20 mouse cellular contexts compared by ENCODE assay signal in the genomic region with DNA sequence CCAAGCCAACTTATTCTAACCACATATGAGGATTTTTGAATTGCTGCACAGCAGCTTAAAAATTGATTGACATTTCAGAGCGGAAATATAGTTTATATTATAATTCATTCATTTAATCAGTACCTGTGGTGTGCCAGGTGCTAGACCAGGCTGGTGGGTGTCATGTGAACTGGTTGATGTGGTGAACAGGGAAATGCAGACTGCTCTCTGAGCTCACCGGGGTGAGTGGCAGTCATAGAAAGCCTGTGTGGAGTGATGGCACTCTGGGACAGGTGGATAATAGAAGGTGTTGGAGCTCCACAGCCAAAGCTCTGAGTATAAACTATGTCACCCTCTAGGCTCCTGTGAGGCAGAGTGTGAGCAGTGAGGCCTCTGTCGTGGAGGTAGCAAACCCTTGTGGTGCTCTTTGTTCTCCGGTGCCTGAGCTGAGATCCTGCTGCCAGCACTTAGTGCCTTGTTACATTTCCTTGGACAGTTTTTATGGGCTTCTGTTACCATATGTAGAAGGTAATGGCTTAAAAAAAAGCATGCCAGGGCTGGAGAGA.
DNase-seq lines count a peak whose midpoint lies in the region; ATAC-seq and TF ChIP-seq lines count a peak whose summit lies in the region.
"Had no signal": no experiment of that assay in that cellular context is flagged by ENCODE, and none has a peak within 500 bp of the region (broad histone marks: within the 10 kb centered on the region; RNA-seq: fewer than 3 reads in every experiment).

No protein-coding gene starts in this region.

- H3K36me3 ChIP-seq in heart, adult 2 months (ENCODE audit: control insufficient read depth, insufficient read depth, low read length) = no peaks in the 10 kb centered on the region
- no peaks in the 10 kb centered on the region for H3K36me3 ChIP-seq in midbrain, embryonic 16.5 days (ENCODE audit: control insufficient read depth, insufficient read depth, low read length)
- no peaks in the 10 kb centered on the region for H3K36me3 ChIP-seq in midbrain, embryonic 14.5 days (ENCODE audit: control insufficient read depth, insufficient read depth, low read length)
- no peaks in the 10 kb centered on the region for H3K36me3 ChIP-seq in forebrain, embryonic 15.5 days
- no peaks in the 10 kb centered on the region for H3K36me3 ChIP-seq in midbrain, postnatal 0 days (ENCODE audit: insufficient read depth, low read length)
- no peaks in the 10 kb centered on the region for H3K36me3 ChIP-seq in intestine, embryonic 15.5 days
- H3K36me3 ChIP-seq: hindbrain, embryonic 10.5 days had no signal

- H3K4me2 ChIP-seq in midbrain, embryonic 16.5 days (ENCODE audit: low read length) = no peak overlapping the region
- H3K4me2 ChIP-seq in midbrain, embryonic 14.5 days (ENCODE audit: low read length) = no peak overlapping the region
- no peak overlapping the region for H3K4me2 ChIP-seq in forebrain, embryonic 15.5 days (replicated peaks)
- H3K4me2 ChIP-seq in midbrain, postnatal 0 days (ENCODE audit: low read depth, low read length, poor library complexity, severe bottlenecking) = no peak overlapping the region
- H3K4me2 ChIP-seq in intestine, embryonic 15.5 days (replicated peaks) = no peak overlapping the region

- no peaks in the 10 kb centered on the region for H3K79me2 ChIP-seq in heart, adult 2 months (replicated peaks; ENCODE audit: control insufficient read depth, insufficient read depth, low read length)

- H3K4me1 ChIP-seq in heart, adult 2 months (ENCODE audit: control insufficient read depth, insufficient read depth, low read length) = peaks cover 3% of the 10 kb centered on the region
- H3K4me1 ChIP-seq in midbrain, embryonic 16.5 days (ENCODE audit: control insufficient read depth, insufficient read depth, low read length) = peaks cover 3% of the 10 kb centered on the region; the same call in 1 of the 2 replicates
- H3K4me1 ChIP-seq in midbrain, embryonic 14.5 days (ENCODE audit: control insufficient read depth, insufficient read depth, low read length) = 0 out of 2 replicates have a peak, but pooled peaks cover 6% of the 10 kb centered on the region
- peaks cover 24% of the 10 kb centered on the region for H3K4me1 ChIP-seq in forebrain, embryonic 15.5 days
- H3K4me1 ChIP-seq in midbrain, postnatal 0 days (ENCODE audit: insufficient read depth, low read length) = peaks cover 3% of the 10 kb centered on the region; the same call in 1 of the 2 replicates
- H3K4me1 ChIP-seq in intestine, embryonic 15.5 days (replicated peaks) = no peaks in the 10 kb centered on the region; the same call in 1 of the 2 replicates

- H3K27me3 ChIP-seq in heart, adult 2 months (ENCODE audit: control insufficient read depth, insufficient read depth, low read length) = no peaks in the 10 kb centered on the region
- H3K27me3 ChIP-seq in midbrain, embryonic 16.5 days (ENCODE audit: control insufficient read depth, insufficient read depth, low read depth, low read length) = no peaks in the 10 kb centered on the region
- no peaks in the 10 kb centered on the region for H3K27me3 ChIP-seq in midbrain, embryonic 14.5 days (ENCODE audit: control insufficient read depth, insufficient read depth, low read length)
- no peaks in the 10 kb centered on the region for H3K27me3 ChIP-seq in forebrain, embryonic 15.5 days
- no peaks in the 10 kb centered on the region for H3K27me3 ChIP-seq in midbrain, postnatal 0 days (ENCODE audit: insufficient read depth, low read length)
- H3K27me3 ChIP-seq in intestine, embryonic 15.5 days (replicated peaks) = no peaks in the 10 kb centered on the region

- WGBS in heart, adult 2 months = 94% methylated on average over 4 of the region's 4 CpGs
- WGBS in midbrain, embryonic 16.5 days = 69% methylated on average over 4 of the region's 4 CpGs
- WGBS in midbrain, embryonic 14.5 days = 78% methylated on average over 4 of the region's 4 CpGs
- WGBS in forebrain, embryonic 15.5 days = 52% methylated on average over 4 of the region's 4 CpGs
- WGBS in midbrain, postnatal 0 days = 60% methylated on average over 4 of the region's 4 CpGs
- WGBS in intestine, embryonic 15.5 days = 83% methylated on average over 4 of the region's 4 CpGs

- no peak for TF ChIP-seq POLR2A in heart, adult 2 months (IDR thresholded peaks at IDR 0.05; ENCODE audit: insufficient read depth, low read depth, low read length)

- H3K4me3 ChIP-seq in heart, adult 2 months = no peak overlapping the region
- no peak overlapping the region for H3K4me3 ChIP-seq in midbrain, embryonic 16.5 days (ENCODE audit: low read depth, low read length)
- no peak overlapping the region for H3K4me3 ChIP-seq in midbrain, embryonic 14.5 days (replicated peaks; ENCODE audit: low read depth, low read length)
- H3K4me3 ChIP-seq in forebrain, embryonic 15.5 days = no peak overlapping the region
- no peak overlapping the region for H3K4me3 ChIP-seq in midbrain, postnatal 0 days (ENCODE audit: low read depth, low read length)
- H3K4me3 ChIP-seq in intestine, embryonic 15.5 days (replicated peaks) = no peak overlapping the region
- H3K4me3 ChIP-seq: erythroblast, embryonic 14.5 days; hindbrain, embryonic 10.5 days; myocyte had no signal

- TF ChIP-seq CTCF in heart, adult 2 months (IDR thresholded peaks at IDR 0.05) = no peak
- TF ChIP-seq CTCF in midbrain, postnatal 0 days (IDR thresholded peaks at IDR 0.05) = no peak

- TF ChIP-seq EP300 in heart, adult 2 months (IDR thresholded peaks at IDR 0.05; ENCODE audit: insufficient read depth, low read depth, low read length) = no peak

- H3K27ac ChIP-seq in heart, adult 2 months = no peak overlapping the region
- H3K27ac ChIP-seq in midbrain, embryonic 16.5 days (ENCODE audit: low read length) = peak overlapping the region; percentile 4
- no peak overlapping the region for H3K27ac ChIP-seq in midbrain, embryonic 14.5 days (replicated peaks; ENCODE audit: low read depth, low read length)
- peak overlapping the region; percentile 77 for H3K27ac ChIP-seq in forebrain, embryonic 15.5 days (replicated peaks)
- H3K27ac ChIP-seq in midbrain, postnatal 0 days (ENCODE audit: low read depth, low read length) = peak overlapping the region; percentile 43; the same call in 1 of the 2 replicates
- H3K27ac ChIP-seq in intestine, embryonic 15.5 days = no peak overlapping the region

- no peaks in the 10 kb centered on the region for H3K9me3 ChIP-seq in midbrain, embryonic 16.5 days (replicated peaks; ENCODE audit: control insufficient read depth, low read length, poor library complexity, severe bottlenecking)
- H3K9me3 ChIP-seq in midbrain, embryonic 14.5 days (ENCODE audit: control insufficient read depth, low read length) = no peaks in the 10 kb centered on the region
- H3K9me3 ChIP-seq in forebrain, embryonic 15.5 days = no peaks in the 10 kb centered on the region
- H3K9me3 ChIP-seq in midbrain, postnatal 0 days (ENCODE audit: low read length) = no peaks in the 10 kb centered on the region
- no peaks in the 10 kb centered on the region for H3K9me3 ChIP-seq in intestine, embryonic 15.5 days
- H3K9me3 ChIP-seq: hindbrain, embryonic 10.5 days had no signal

- peak; percentile 63; the same call in 1 of the 2 replicates for ATAC-seq in midbrain, embryonic 16.5 days
- ATAC-seq in midbrain, embryonic 14.5 days (ENCODE audit: low FRiP score, low TSS enrichment) = no peak
- peak; percentile 57; the same call in 1 of the 2 replicates for ATAC-seq in forebrain, embryonic 15.5 days (replicated peaks)
- no peak for ATAC-seq in midbrain, postnatal 0 days (ENCODE audit: low FRiP score)
- no peak for ATAC-seq in intestine, embryonic 15.5 days
- ATAC-seq: liver, postnatal 0 days had no signal

- no peak overlapping the region for H3K9ac ChIP-seq in heart, adult 2 months (ENCODE audit: low read depth, low read length)
- H3K9ac ChIP-seq in midbrain, embryonic 16.5 days (ENCODE audit: low read depth, low read length) = no peak overlapping the region
- H3K9ac ChIP-seq in midbrain, embryonic 14.5 days (replicated peaks; ENCODE audit: low read length) = no peak overlapping the region
- H3K9ac ChIP-seq in forebrain, embryonic 15.5 days (replicated peaks) = no peak overlapping the region
- no peak overlapping the region for H3K9ac ChIP-seq in midbrain, postnatal 0 days (replicated peaks; ENCODE audit: low read length, poor library complexity, severe bottlenecking)
- H3K9ac ChIP-seq in intestine, embryonic 15.5 days = no peak overlapping the region
- H3K9ac ChIP-seq: liver, postnatal 0 days had no signal

- intact Hi-C loops in heart, adult 2 months (cut with DNase I) = no loop called here

- DNase-seq in heart, adult 11 months = peak; percentile 81
- DNase-seq in heart, adult 2 months = no peak
- no peak for DNase-seq in midbrain, embryonic 14.5 days
- no peak for DNase-seq in midbrain, postnatal 0 days (ENCODE audit: low spot score)
- no peak for DNase-seq in lung, postnatal 10 days
- DNase-seq: adrenal gland, adult 8-10 months; B cell, adult 2 months; cerebellum, adult 9-10 months; gastrocnemius, postnatal 14 days; kidney, adult 11 months; liver, postnatal 0 days; lung, postnatal 36 days; right cerebral cortex, postnatal 14 days; spleen, adult 18-20 months had no signal

Comparison
In these comparisons a context has a peak if more than half of its experiments do, and no peak if none do; other contexts are left out.
1. H3K27ac ChIP-seq: peak in midbrain, embryonic 16.5 days (single experiment), forebrain, embryonic 15.5 days (single experiment) and midbrain, postnatal 0 days (single experiment); none in heart, adult 2 months (single experiment), midbrain, embryonic 14.5 days (single experiment) and intestine, embryonic 15.5 days (single experiment).
2. ATAC-seq: peak in midbrain, embryonic 16.5 days (single experiment) and forebrain, embryonic 15.5 days (single experiment); none in midbrain, embryonic 14.5 days (single experiment), midbrain, postnatal 0 days (single experiment) and intestine, embryonic 15.5 days (single experiment).